Mouse (Mus musculus): ENCODE data around the gene Rrp36.

DNA sequence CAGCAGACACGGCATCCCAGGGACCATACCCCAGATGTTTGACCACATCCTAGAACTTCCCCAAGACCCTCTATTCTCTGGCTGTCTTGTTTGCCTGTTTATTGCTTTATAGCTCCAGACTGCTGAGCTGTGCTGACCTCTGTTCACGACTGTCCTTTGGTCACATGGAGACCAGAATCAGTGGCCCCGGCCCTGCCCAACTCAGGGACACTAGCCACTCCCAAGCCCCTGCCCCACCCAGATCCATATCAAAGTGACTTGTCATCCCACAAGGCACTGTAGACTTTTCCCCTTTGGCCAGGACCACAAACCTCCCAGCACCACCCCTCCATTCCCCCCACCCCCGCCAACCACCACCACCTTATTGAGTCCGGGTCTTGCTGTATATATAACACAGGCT is 25.1 kb upstream of the Rrp36 start:
- no peak for TF ChIP-seq POLR2A (IDR thresholded peaks at IDR 0.05; ENCODE audit: extremely low read depth, insufficient read depth, low read length)
- no peak for TF ChIP-seq CTCF (IDR thresholded peaks at IDR 0.05; ENCODE audit: extremely low read depth, insufficient read depth, low read length)
